Mouse (Mus musculus): ENCODE data around the gene Sp2. TPM values are rescaled to one million over a fixed set of nuclear protein-coding genes. Genes with fewer than 3 reads are reported as not detected.

Sp2 gene
- polyA plus RNA-seq, 1 experiment: 13.9 TPM

DNA sequence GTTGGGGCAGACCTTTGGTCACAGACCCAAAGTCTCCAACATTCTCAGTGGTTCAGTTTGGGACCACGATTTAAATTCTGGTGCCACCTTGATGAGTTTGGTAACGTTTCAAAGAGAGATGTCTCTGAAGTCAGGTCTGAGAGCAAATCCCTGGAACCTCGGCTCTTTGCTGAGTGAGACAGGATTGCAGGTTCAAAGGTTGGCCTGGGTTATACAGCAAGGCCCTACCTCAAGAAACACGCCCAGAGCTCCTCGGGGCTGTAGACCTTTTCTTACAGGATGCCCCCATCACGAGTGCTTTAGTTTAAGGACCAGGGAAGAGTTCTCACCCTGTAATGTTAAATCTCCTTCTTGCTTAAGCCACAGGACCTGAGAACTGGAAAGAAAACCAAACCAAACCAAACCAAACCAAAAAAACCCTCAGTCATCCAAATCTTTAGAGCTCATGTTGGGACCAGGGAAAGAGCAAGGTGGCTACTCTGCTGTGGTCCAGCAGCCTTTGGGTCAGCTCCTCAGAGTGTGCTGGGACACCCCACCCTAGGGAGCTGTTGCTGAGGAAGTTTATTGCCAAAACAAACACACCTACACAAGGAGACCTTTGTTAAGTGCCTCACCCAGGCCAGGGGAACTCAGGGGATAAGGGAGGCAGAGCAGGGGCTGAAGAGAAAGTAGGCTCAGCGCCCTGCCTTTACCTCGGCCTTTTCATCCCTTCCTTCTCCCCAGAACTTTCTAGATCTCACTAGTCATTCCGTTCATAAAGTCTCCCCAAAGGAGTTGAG is 46.7 kb downstream of the Sp2 start:
- no peaks in the 10 kb centered on the region for H3K79me3 ChIP-seq (ENCODE audit: low read depth)
- H3K36me3 ChIP-seq (ENCODE audit: control insufficient read depth, insufficient read depth): no peaks in the 10 kb centered on the region
- H3ac ChIP-seq (ENCODE audit: control insufficient read depth, insufficient read length, low read depth): no peak overlapping the region
- H3K79me2 ChIP-seq (ENCODE audit: control insufficient read depth, insufficient read depth): no peaks in the 10 kb centered on the region
- peaks cover 4% of the 10 kb centered on the region for H3K27me3 ChIP-seq (ENCODE audit: control insufficient read depth, insufficient read depth, insufficient read length)
- no peak overlapping the region for H3K4me3 ChIP-seq (ENCODE audit: insufficient read depth, poor library complexity, severe bottlenecking)
- TF ChIP-seq MYOG (IDR thresholded peaks at IDR 0.05; ENCODE audit: control insufficient read depth, extremely low read depth, insufficient read length) (no peak), MAX (IDR thresholded peaks at IDR 0.05) (no peak), FOSL1 (IDR thresholded peaks at IDR 0.05; ENCODE audit: insufficient read depth, low read length, poor library complexity, severe bottlenecking) (no peak), CEBPB (IDR thresholded peaks at IDR 0.05; ENCODE audit: low read depth) (no peak), MYOD1 (IDR thresholded peaks at IDR 0.05; ENCODE audit: control insufficient read depth, insufficient read length, low read depth) (no peak), CTCF (IDR thresholded peaks at IDR 0.05; ENCODE audit: control insufficient read depth, insufficient read depth, insufficient read length) (no peak), USF1 (IDR thresholded peaks at IDR 0.05; ENCODE audit: low read depth) (no peak)

DNA sequence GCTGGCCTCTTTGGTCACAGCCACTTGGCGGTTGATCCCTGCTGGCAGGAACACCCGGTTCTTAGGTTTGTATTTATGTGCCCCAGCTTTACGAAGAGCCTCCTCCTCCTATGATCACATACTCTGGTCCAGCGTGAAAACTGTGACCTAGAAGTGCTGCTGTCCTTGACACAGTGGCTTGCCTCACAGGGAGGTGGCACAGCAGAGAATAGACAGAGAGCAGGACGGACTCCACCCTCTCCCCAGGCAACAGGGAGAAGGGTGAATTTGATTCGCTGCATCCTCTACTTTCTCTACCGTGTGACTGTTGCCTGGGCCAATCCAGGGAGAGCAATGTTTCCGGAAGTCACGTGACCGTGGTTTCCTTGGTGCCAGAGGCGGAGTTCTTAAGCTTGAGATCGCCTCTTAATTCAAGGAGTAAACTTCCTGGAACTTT is 47.8 kb downstream of the Sp2 start:
- Histone ChIP-seq H3K36me3 (ENCODE audit: control insufficient read depth, insufficient read depth) (no peaks in the 10 kb centered on the region), H3K4me3 (ENCODE audit: insufficient read depth, poor library complexity, severe bottlenecking) (no peak overlapping the region), H3K79me2 (ENCODE audit: control insufficient read depth, insufficient read depth) (no peaks in the 10 kb centered on the region), H3K27me3 (ENCODE audit: control insufficient read depth, insufficient read depth, insufficient read length) (peaks cover 4% of the 10 kb centered on the region), H3K79me3 (ENCODE audit: low read depth) (no peaks in the 10 kb centered on the region), H3ac (ENCODE audit: control insufficient read depth, insufficient read length, low read depth) (no peak overlapping the region)
- TF ChIP-seq MYOD1 (IDR thresholded peaks at IDR 0.05; ENCODE audit: control insufficient read depth, insufficient read length, low read depth) (no peak), USF1 (IDR thresholded peaks at IDR 0.05; ENCODE audit: low read depth) (peak; percentile 85)

DNA sequence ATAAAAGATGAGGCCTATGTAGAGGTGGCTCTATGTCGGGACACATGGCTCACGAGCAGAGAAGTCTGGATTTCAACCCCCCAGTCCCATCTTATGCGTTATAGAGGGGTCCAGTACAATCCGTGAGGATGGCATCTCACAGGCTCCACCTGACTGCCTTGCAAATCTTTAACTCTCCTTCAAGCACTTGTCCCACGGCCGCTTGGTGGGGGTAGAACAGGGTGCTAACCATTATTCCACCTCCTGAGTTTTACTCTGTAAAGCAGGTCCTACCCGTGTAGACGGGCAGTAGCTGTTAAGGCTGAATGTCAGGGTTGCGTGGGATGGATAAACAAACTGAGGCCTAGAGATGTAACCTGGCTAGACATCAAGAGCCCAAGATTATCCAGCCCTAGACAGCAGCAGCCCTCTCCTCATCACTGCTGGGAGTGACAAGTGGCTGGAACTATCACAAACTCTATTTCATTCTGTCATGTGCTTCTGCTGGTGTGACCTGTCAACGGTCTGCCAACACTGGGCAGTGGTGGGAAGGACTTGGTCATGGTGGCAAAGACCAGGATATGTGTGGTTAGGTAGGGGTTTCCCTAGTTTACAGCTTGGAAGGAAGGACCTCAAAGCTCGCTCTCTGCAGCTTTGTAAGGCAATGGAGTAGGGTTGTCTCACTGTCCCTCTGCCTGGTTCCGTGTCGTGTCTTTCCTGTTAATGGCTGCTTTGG is 49.0 kb downstream of the Sp2 start:
- H3K79me3 ChIP-seq (ENCODE audit: low read depth): no peaks in the 10 kb centered on the region

DNA sequence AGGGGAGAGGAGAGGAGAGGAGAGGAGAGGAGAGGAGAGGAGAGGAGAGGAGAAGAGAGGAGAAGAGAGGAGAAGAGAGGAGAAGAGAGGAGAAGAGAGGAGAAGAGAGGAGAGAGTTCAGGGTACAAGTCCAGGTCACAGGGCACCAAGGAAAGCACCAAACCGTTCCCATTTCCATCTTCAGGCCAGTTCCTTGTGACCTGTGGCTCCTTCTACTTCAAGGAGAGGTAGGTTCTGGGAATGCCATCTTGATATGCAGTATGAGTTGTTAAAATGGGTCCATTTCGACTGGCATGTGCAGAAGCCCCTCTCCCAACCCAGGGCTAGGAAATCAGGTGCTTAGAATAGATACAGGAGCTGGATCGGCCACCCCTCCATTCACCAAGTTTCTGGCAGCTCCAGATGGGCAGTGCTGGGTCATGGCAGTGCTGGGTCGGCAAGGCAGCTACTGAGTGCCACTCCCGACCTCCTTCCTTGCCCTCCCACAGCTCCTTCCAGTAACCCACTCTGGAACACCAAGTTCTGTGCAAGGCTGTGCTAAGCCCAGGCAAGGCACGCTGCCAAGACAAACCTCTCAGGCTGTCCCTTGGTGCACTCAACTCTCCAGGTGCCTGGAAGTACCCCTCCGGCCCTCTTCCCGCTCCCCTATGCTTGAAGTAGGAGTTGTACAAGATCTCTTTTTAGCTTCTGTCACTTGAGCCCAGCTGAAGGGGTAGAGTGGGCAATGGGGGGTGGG is 51.3 kb downstream of the Sp2 start:
- H3K4me3 ChIP-seq (ENCODE audit: insufficient read depth, poor library complexity, severe bottlenecking): no peak overlapping the region
- H3K79me3 ChIP-seq (ENCODE audit: low read depth): no peaks in the 10 kb centered on the region
- TF ChIP-seq CEBPB (IDR thresholded peaks at IDR 0.05; ENCODE audit: low read depth): no peak
- TF ChIP-seq FOSL1 (IDR thresholded peaks at IDR 0.05; ENCODE audit: insufficient read depth, low read length, poor library complexity, severe bottlenecking): no peak
- TF ChIP-seq MYOG (IDR thresholded peaks at IDR 0.05; ENCODE audit: control insufficient read depth, extremely low read depth, insufficient read length): no peak
- no peak for TF ChIP-seq MYOD1 (IDR thresholded peaks at IDR 0.05; ENCODE audit: control insufficient read depth, insufficient read length, low read depth)
- TF ChIP-seq USF1 (IDR thresholded peaks at IDR 0.05; ENCODE audit: low read depth): no peak

More for the DNA sequence above, 49.0 kb downstream of the Sp2 start:
- no peak overlapping the region for H3K4me3 ChIP-seq (ENCODE audit: insufficient read depth, poor library complexity, severe bottlenecking)
- H3K79me2 ChIP-seq (ENCODE audit: control insufficient read depth, insufficient read depth): no peaks in the 10 kb centered on the region
- no peak for TF ChIP-seq CTCF (IDR thresholded peaks at IDR 0.05; ENCODE audit: control insufficient read depth, insufficient read depth, insufficient read length)
- no peak for TF ChIP-seq FOSL1 (IDR thresholded peaks at IDR 0.05; ENCODE audit: insufficient read depth, low read length, poor library complexity, severe bottlenecking)
- no peak for TF ChIP-seq MYOG (IDR thresholded peaks at IDR 0.05; ENCODE audit: control insufficient read depth, extremely low read depth, insufficient read length)
- no peak for TF ChIP-seq CEBPB (IDR thresholded peaks at IDR 0.05; ENCODE audit: low read depth)
- no peak for TF ChIP-seq USF1 (IDR thresholded peaks at IDR 0.05; ENCODE audit: low read depth)
- no peak for TF ChIP-seq MYOD1 (IDR thresholded peaks at IDR 0.05; ENCODE audit: control insufficient read depth, insufficient read length, low read depth)
- no peak for TF ChIP-seq MAX (IDR thresholded peaks at IDR 0.05)
- no peaks in the 10 kb centered on the region for H3K36me3 ChIP-seq (ENCODE audit: control insufficient read depth, insufficient read depth)
- H3K27me3 ChIP-seq (ENCODE audit: control insufficient read depth, insufficient read depth, insufficient read length): peaks cover 9% of the 10 kb centered on the region
- no peak overlapping the region for H3ac ChIP-seq (ENCODE audit: control insufficient read depth, insufficient read length, low read depth)

DNA sequence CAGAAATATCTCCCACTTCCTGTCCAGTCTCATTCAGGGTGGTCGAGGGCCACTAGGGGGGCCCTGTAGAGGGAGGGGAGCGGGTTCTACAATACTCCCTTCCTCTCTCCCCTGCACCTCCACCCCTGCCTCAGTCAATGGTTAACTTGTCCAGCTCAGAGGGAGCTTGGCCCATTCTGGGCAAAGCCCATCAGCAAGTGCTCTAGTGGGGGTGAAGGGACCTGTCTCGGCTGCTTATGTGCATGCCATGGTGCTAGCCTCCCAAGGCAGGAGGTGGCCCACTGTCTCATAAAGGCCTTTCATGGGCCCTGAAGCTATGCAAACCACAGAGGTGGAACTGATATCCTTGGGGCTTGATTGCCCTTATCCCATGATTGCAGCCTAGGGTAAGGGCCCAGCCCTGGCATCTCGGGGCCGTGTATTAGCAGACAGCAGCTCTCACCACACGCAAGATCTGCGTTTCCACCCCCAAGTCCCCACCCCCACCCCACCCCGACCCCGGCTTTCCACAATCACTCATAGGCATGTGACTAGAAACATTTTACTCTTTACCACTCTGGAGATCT is 52.9 kb downstream of the Sp2 start:
- H3K79me2 ChIP-seq (ENCODE audit: control insufficient read depth, insufficient read depth): no peaks in the 10 kb centered on the region
- H3K79me3 ChIP-seq (ENCODE audit: low read depth): no peaks in the 10 kb centered on the region
- no peak overlapping the region for H3K4me3 ChIP-seq (ENCODE audit: insufficient read depth, poor library complexity, severe bottlenecking)
- no peaks in the 10 kb centered on the region for H3K36me3 ChIP-seq (ENCODE audit: control insufficient read depth, insufficient read depth)
- H3ac ChIP-seq (ENCODE audit: control insufficient read depth, insufficient read length, low read depth): no peak overlapping the region
- peaks cover 14% of the 10 kb centered on the region for H3K27me3 ChIP-seq (ENCODE audit: control insufficient read depth, insufficient read depth, insufficient read length)
- TF ChIP-seq MYOD1 (IDR thresholded peaks at IDR 0.05; ENCODE audit: control insufficient read depth, insufficient read length, low read depth): no peak
- no peak for TF ChIP-seq CEBPB (IDR thresholded peaks at IDR 0.05; ENCODE audit: low read depth)
- TF ChIP-seq FOSL1 (IDR thresholded peaks at IDR 0.05; ENCODE audit: insufficient read depth, low read length, poor library complexity, severe bottlenecking): no peak
- TF ChIP-seq MAX (IDR thresholded peaks at IDR 0.05): no peak
- TF ChIP-seq CTCF (IDR thresholded peaks at IDR 0.05; ENCODE audit: control insufficient read depth, insufficient read depth, insufficient read length): no peak

More for the DNA sequence above, 51.3 kb downstream of the Sp2 start:
- no peaks in the 10 kb centered on the region for H3K36me3 ChIP-seq (ENCODE audit: control insufficient read depth, insufficient read depth)
- no peaks in the 10 kb centered on the region for H3K79me2 ChIP-seq (ENCODE audit: control insufficient read depth, insufficient read depth)
- H3ac ChIP-seq (ENCODE audit: control insufficient read depth, insufficient read length, low read depth): no peak overlapping the region
- H3K27me3 ChIP-seq (ENCODE audit: control insufficient read depth, insufficient read depth, insufficient read length): peaks cover 14% of the 10 kb centered on the region

All from C2C12 (cell line).